Mouse (Mus musculus): Measurements from ENCODE around the gene Tm4sf1.

The Tm4sf1 gene

GRCm38 (mm10) chr3:57287854-57288720 lies 13.7 kb downstream of the Tm4sf1 start:
- peak; percentile 21 for DNase-seq (ENCODE audit: low read depth, low spot score)

DNA sequence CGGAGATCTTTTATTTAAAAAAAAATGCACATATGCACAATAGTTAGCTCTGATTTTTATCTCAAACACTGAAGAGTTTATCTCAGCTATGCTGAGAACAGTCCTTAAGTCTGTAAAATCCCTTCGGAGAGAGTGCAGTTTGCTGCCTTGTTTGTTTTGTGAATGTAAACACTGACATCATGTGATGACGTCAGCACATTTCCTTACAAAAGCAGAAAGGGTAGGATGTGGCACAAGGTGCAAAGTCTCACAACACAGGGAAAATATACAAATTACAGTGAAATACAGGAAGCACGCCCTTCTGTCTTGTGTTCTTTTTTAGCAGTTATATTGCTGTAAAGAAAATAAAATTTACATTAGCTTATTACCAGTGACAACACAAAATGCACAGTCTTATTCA lies 14.3 kb downstream of the Tm4sf1 start:
- no peak for DNase-seq (ENCODE audit: low read depth, low spot score)

- no peak for DNase-seq (ENCODE audit: low read depth, low spot score)
Observed at GRCm38 (mm10) chr3:57278225-57278624, 23.6 kb downstream of the Tm4sf1 start.

DNA sequence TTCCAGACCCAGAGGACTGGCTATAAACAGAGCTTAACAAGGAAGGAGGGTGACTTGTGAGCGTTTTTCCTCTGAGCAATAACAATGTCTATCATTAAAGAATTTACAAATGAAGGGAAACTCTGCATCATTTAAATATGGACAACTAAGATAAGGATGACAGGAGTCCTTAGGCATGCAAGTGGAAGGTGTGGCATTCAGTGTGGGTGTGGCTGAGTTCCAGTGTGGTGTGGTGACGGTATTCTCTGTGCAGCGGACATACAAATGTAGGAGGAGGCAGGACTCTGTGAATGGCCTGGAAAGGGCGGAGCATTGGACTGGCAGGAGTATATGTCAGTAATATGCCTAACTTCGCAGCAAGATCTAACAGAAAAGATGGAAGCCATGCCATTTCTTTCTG lies 24.3 kb downstream of the Tm4sf1 start:
- DNase-seq (ENCODE audit: low read depth, low spot score): peak; percentile 74

DNA sequence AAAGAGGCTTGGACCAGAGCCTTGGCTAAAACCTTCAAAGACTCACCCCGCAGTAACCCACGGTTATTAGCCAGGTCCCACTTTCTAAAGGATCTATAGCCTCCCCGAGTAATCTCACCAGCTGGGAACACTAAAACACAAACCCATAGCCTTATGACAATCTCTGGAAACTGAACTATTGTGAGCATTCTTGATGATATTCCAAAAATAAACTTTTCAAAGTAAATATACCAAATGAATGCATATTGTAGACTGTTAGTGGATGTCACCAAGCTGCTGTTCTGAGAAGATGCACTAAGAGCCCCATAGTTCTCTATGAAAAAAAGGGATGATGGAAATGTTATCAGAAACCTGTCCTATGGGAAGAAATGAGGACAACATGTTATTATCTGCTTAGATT lies 25.0 kb downstream of the Tm4sf1 start:
- no peak for DNase-seq (ENCODE audit: low read depth, low spot score)

- DNase-seq (ENCODE audit: low read depth, low spot score): no peak
Observed at GRCm38 (mm10) chr3:57268994-57269393, 32.8 kb downstream of the Tm4sf1 start.

DNA sequence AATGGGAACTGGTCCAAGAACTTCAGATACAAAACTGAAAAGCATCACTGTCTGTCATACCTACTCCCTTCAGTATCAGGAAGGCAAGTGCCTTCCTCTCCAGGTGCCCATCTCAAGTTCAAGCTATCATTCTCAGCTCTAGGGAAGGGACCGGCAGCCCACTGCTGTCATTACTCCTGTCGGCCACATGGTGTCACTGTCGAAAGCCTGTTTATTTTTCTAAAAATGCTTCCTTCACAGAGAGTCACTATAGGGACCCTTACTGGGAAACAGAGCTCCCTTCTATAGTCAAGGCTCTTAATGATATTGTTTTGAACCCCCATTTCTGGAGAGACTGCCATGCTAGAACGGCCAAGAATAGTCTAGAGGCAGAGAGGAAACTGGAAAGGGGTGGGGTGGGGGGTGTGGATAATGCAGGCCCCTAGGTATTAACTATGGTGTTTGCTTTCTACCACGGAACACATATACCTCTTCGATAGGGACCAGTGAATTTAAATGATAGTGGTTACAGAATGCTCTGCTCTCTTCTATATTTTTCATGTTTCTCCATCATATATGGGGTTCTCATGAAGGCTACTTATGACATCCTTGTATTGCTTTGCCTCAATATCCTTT lies 34.1 kb downstream of the Tm4sf1 start:
- DNase-seq (ENCODE audit: low read depth, low spot score): peak; percentile 65

- DNase-seq (ENCODE audit: low read depth, low spot score): no peak
Observed at GRCm38 (mm10) chr3:57253041-57253440, 48.7 kb downstream of the Tm4sf1 start.

DNA sequence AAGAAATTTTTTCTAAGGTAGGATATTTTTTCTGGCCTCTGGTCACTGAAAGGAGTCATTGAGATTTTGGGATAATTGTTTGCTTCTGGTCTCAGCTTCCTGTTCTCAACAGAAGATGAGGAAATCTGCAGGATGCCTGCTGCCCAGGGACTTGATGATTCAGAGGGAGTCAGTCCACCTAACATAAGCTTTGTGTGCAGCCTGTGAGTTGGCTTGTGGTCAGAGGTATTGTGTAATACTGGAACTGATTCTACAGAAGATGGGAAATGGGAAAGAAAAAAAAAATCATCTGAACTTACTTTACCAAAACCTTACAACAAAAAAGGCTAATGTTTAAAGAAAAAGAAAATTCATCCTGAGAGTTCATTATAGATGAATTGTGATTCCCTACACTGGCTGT lies 49.2 kb downstream of the Tm4sf1 start:
- no peak for DNase-seq (ENCODE audit: low read depth, low spot score)

DNA sequence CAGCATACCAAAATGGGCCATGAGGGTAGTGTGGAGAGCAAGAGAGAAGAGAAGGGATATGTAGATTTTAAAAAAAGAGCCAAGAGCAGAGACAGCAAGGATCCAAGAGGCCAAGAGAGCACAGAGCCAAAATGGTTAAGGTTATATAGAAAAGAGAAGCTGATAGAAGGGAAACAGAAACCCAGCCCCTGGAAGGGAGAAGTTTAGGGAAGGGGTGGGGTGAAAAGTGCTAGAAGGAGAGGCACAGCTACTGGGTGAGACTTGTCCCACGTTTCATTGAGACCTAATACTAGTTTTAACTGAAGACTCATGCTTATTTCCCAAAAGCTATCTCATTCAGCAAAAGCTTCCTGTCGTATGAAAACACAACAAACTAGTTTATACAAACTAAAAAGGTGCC lies 56.5 kb downstream of the Tm4sf1 start:
- DNase-seq (ENCODE audit: low read depth, low spot score): no peak
